Mouse (Mus musculus): ENCODE data around the gene Mnd1.

DNA sequence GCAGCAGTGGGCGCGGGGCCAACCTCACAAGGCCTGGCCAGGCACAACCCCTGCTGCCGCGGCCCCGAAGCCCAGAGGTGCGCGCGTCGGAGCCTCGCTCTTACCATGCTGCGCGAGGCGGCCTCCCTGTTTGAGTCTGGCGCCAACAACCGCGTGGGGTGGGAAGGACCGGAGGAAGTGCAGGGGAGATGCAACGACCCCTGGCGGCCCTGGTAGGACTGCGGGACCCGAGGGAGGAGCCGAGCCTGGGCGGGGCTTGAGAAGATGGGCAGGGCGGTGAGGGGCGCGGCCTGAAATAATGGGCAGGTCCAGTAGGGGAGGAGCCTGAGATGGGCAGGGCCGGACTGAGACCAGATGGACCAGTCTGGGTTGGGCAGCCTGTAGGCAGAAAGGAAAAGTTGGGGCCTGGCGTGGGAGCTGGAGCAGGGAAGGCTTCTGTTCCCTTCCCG, at the start of gene Mnd1:
- peak; percentile 46; the same call in 1 of the 2 replicates for TF ChIP-seq CTCF (IDR thresholded peaks at IDR 0.05; ENCODE audit: control insufficient read depth, insufficient read depth, insufficient replicate concordance, low read depth, low read length)
- TF ChIP-seq POLR2A (IDR thresholded peaks at IDR 0.05; ENCODE audit: control insufficient read depth, low read depth, low read length), result no peak

All from testis, adult 2 months (tissue).